Mouse (Mus musculus): Measurements from ENCODE around the gene Ccl1.

DNA sequence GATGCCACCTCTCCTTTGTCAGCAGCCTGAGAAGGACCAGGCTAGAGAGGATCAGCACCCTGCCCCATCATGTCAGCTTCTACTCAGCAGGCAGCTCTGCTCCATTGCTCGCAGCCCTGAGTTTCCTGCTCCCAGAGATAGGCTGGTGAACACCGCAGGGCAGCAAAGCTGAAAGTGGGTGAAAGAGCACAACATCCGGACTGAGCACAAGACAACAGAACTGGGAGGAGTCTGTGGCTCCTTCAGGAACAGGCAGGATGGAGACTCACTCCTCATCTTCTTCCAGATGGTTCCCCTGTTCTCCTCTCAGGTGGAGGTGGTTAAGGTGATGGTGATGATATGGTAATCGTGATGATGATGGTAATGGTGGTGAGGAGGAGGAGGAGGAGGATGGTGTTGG, at the start of gene Ccl1:
- TF ChIP-seq GATA1 (IDR thresholded peaks at IDR 0.05; ENCODE audit: borderline replicate concordance, low read length) (no peak), FLI1 (IDR thresholded peaks at IDR 0.05; ENCODE audit: low read length) (no peak)
